ENCODE assay signal across 25 mouse cellular contexts in genomic region chr5:90866770-90867169, GRCm38 (mm10). TPM values are rescaled to one million over a fixed set of nuclear protein-coding genes. Genes with fewer than 3 reads are reported as not detected.
DNase-seq lines count a peak whose midpoint lies in the region; ATAC-seq and TF ChIP-seq lines count a peak whose summit lies in the region.
"Had no signal": no experiment of that assay in that cellular context is flagged by ENCODE, and none has a peak within 500 bp of the region (broad histone marks: within the 10 kb centered on the region; RNA-seq: fewer than 3 reads in every experiment).

No protein-coding gene starts in this region.

- H3K9ac ChIP-seq in liver, postnatal 0 days (replicated peaks) = no peak overlapping the region
- H3K9ac ChIP-seq in liver, embryonic 11.5 days (ENCODE audit: low read depth, low read length) = no peak overlapping the region
- H3K9ac ChIP-seq: embryonic facial prominence, embryonic 12.5 days; liver, embryonic 14.5 days; midbrain, embryonic 15.5 days had no signal

- no peak overlapping the region for H3K27ac ChIP-seq in liver, postnatal 0 days (ENCODE audit: low read depth)
- H3K27ac ChIP-seq in liver, embryonic 11.5 days (ENCODE audit: low read depth, low read length) = no peak overlapping the region
- H3K27ac ChIP-seq in embryonic facial prominence, embryonic 10.5 days (replicated peaks) = no peak overlapping the region
- H3K27ac ChIP-seq: embryonic facial prominence, embryonic 12.5 days; liver, embryonic 14.5 days; midbrain, embryonic 15.5 days had no signal

- H3K27me3 ChIP-seq in liver, postnatal 0 days (ENCODE audit: insufficient read depth, low read length) = no peaks in the 10 kb centered on the region
- no peaks in the 10 kb centered on the region for H3K27me3 ChIP-seq in liver, embryonic 11.5 days (replicated peaks; ENCODE audit: control insufficient read depth, insufficient read depth, low read length)
- H3K27me3 ChIP-seq in embryonic facial prominence, embryonic 10.5 days (replicated peaks; ENCODE audit: low read depth, poor library complexity, severe bottlenecking) = no peaks in the 10 kb centered on the region
- H3K27me3 ChIP-seq: embryonic facial prominence, embryonic 12.5 days; midbrain, embryonic 15.5 days had no signal

- no peak for ATAC-seq in liver, postnatal 0 days
- no peak for ATAC-seq in liver, embryonic 11.5 days (replicated peaks; ENCODE audit: low FRiP score)
- ATAC-seq: CD4-positive, CD25-positive, alpha-beta regulatory T cell, adult 4 months; forebrain, embryonic 16.5 days; hindbrain, embryonic 16.5 days; midbrain, embryonic 15.5 days had no signal

- no peaks in the 10 kb centered on the region for H3K9me3 ChIP-seq in liver, postnatal 0 days (ENCODE audit: low read length)
- H3K9me3 ChIP-seq in liver, embryonic 11.5 days (ENCODE audit: control insufficient read depth, low read length) = no peaks in the 10 kb centered on the region
- H3K9me3 ChIP-seq in embryonic facial prominence, embryonic 10.5 days = no peaks in the 10 kb centered on the region
- H3K9me3 ChIP-seq: embryonic facial prominence, embryonic 12.5 days; midbrain, embryonic 15.5 days had no signal

- no peak for TF ChIP-seq EP300 in liver, postnatal 0 days (IDR thresholded peaks at IDR 0.05; ENCODE audit: low read depth)

- peak; percentile 21 to 42 for DNase-seq in heart, postnatal 10 days
- DNase-seq in heart, postnatal 14 days = no peak
- no peak for DNase-seq in liver, postnatal 0 days
- DNase-seq in liver, embryonic 11.5 days (ENCODE audit: low spot score) = no peak
- DNase-seq in 416B (ENCODE audit: low read depth) (peak; percentile 57), NIH3T3 (ENCODE audit: low read depth) (peak; percentile 72)
- DNase-seq in embryonic facial prominence, embryonic 10.5 days (ENCODE audit: low spot score) = no peak
- DNase-seq: adrenal gland, postnatal 10 days; cerebellum, adult 11 months; gastrocnemius, postnatal 10 days; right cerebral cortex, adult 18-20 months; thymus, adult 18-20 months had no signal

- no peaks in the 10 kb centered on the region for H3K4me1 ChIP-seq in liver, postnatal 0 days (ENCODE audit: insufficient read depth)
- no peaks in the 10 kb centered on the region for H3K4me1 ChIP-seq in liver, embryonic 11.5 days (replicated peaks; ENCODE audit: control insufficient read depth, insufficient read depth, low read length)
- H3K4me1 ChIP-seq in embryonic facial prominence, embryonic 10.5 days = no peaks in the 10 kb centered on the region
- H3K4me1 ChIP-seq: embryonic facial prominence, embryonic 12.5 days; midbrain, embryonic 15.5 days had no signal

- TF ChIP-seq CTCF in liver, postnatal 0 days (IDR thresholded peaks at IDR 0.05; ENCODE audit: low read depth) = peak; percentile 44

- no peaks in the 10 kb centered on the region for H3K36me3 ChIP-seq in liver, postnatal 0 days (replicated peaks; ENCODE audit: insufficient read depth, low read length)
- no peaks in the 10 kb centered on the region for H3K36me3 ChIP-seq in liver, embryonic 11.5 days (ENCODE audit: control insufficient read depth, insufficient read depth, low read length)
- H3K36me3 ChIP-seq in embryonic facial prominence, embryonic 10.5 days (replicated peaks) = no peaks in the 10 kb centered on the region
- H3K36me3 ChIP-seq: embryonic facial prominence, embryonic 12.5 days; midbrain, embryonic 15.5 days had no signal

- intact Hi-C loops in heart, postnatal 10 days (cut with DNase I) = loop anchor here (1.0 to 5.0 kb wide), 2 partner anchors 205 to 264 kb away; no protein-coding TSS in a partner anchor
- intact Hi-C loops in heart, postnatal 14 days (cut with DNase I) = no loop called here

- H3K4me2 ChIP-seq in liver, postnatal 0 days (ENCODE audit: low read depth, low read length) = no peak overlapping the region
- H3K4me2 ChIP-seq in liver, embryonic 11.5 days = no peak overlapping the region
- H3K4me2 ChIP-seq: embryonic facial prominence, embryonic 12.5 days; midbrain, embryonic 15.5 days had no signal

- no peak overlapping the region for H3K4me3 ChIP-seq in liver, postnatal 0 days (ENCODE audit: low read depth, low read length)
- no peak overlapping the region for H3K4me3 ChIP-seq in liver, embryonic 11.5 days (ENCODE audit: low read depth, low read length)
- no peak overlapping the region for H3K4me3 ChIP-seq in embryonic facial prominence, embryonic 10.5 days
- H3K4me3 ChIP-seq: embryonic facial prominence, embryonic 12.5 days; midbrain, embryonic 15.5 days had no signal

RNA-seq across cellular contexts. Expression of gene Cxcl1, which starts 24.3 kb away (rescaled TPM):
- total RNA-seq in heart, postnatal 10 days (2021) = under 1 TPM; 0.69 to 0.74 TPM
- total RNA-seq in heart, postnatal 14 days (2021) = under 1 TPM; 0.36 to 0.61 TPM
- polyA plus RNA-seq in liver, postnatal 0 days (2015; fragmentation: Nextera tagmentation; extraction: Ambion mirVana) = 2.1 and 2.2 TPM in 2 replicates
- polyA plus RNA-seq in liver, embryonic 11.5 days (2014; fragmentation: Nextera tagmentation; extraction: Ambion mirVana) = 0.84 TPM in 1 of 2 replicates, not detected in the other
- polyA plus RNA-seq in embryonic facial prominence, embryonic 10.5 days (2016; fragmentation: Nextera tagmentation; extraction: Ambion mirVana) = 0.10 TPM in 1 of 2 replicates, not detected in the other
- total RNA-seq: common myeloid progenitor, adult 5-6 weeks; megakaryocyte progenitor cell, adult 5-6 weeks had no signal
- polyA plus RNA-seq: CD4-positive, CD25-positive, alpha-beta regulatory T cell, adult 4 months; forebrain, embryonic 16.5 days; neural tube, embryonic 11.5 days had no signal

RNA-seq across cellular contexts. Expression of gene Cxcl2, which starts 36.9 kb away (rescaled TPM):
- total RNA-seq in heart, postnatal 10 days (2021) = not detected
- not detected for total RNA-seq in heart, postnatal 14 days (2021)
- polyA plus RNA-seq in liver, postnatal 0 days (2015; fragmentation: Nextera tagmentation; extraction: Ambion mirVana) = 0.13 TPM in 1 of 2 replicates, not detected in the other
- polyA plus RNA-seq in liver, embryonic 11.5 days (2014; fragmentation: Nextera tagmentation; extraction: Ambion mirVana) = 0.22 TPM in 1 of 2 replicates, not detected in the other
- not detected in 2 replicates for polyA plus RNA-seq in embryonic facial prominence, embryonic 10.5 days (2016; fragmentation: Nextera tagmentation; extraction: Ambion mirVana)
- total RNA-seq: heart, postnatal 25 days had no signal
- polyA plus RNA-seq: brain, embryonic 14.5 days; embryonic facial prominence, embryonic 12.5 days; forebrain, embryonic 16.5 days; hindbrain, embryonic 16.5 days; kidney, embryonic 14.5 days; limb, embryonic 11.5 days; midbrain, embryonic 15.5 days; neural tube, embryonic 11.5 days had no signal

Comparison
In these comparisons a context has a peak if more than half of its experiments do, and no peak if none do; other contexts are left out.
1. DNase-seq: peak in heart, postnatal 10 days (2 of 2), 416B (single experiment) and NIH3T3 (single experiment); none in heart, postnatal 14 days (0 of 2), liver, postnatal 0 days (single experiment), liver, embryonic 11.5 days (single experiment) and embryonic facial prominence, embryonic 10.5 days (single experiment).